Mouse (Mus musculus) embryonic facial prominence, embryonic 15.5 days (tissue): ENCODE data around the gene F830045P16Rik. TPM values are rescaled to one million over a fixed set of nuclear protein-coding genes. Genes with fewer than 3 reads are reported as not detected.

Source experiments
- ATAC-seq: fragments of 200-750 bp; cut with Nextera tagmentation; 2 replicates; pipeline ENCODE4 v1.8.0; 2017; ENCODE audit warnings: low read depth, moderate TSS enrichment; ENCODE audit not compliant: insufficient number of reproducible peaks, low FRiP score, low TSS enrichment
- H3K27ac ChIP-seq: fragments of 300-500 bp; sonication (generic); replicated peaks from 2 replicates; pipeline ENCODE4 v1.5.1; 2015; ENCODE audit warnings: mild to moderate bottlenecking, inconsistent platforms
- H3K27me3 ChIP-seq: fragments of 300-500 bp; sonication (generic); 2 replicates; pipeline ENCODE4 v1.6.1; 2015; ENCODE audit warnings: inconsistent platforms
- H3K36me3 ChIP-seq: fragments of 300-500 bp; sonication (generic); 2 replicates; pipeline ENCODE4 v1.6.1; 2015; ENCODE audit warnings: mild to moderate bottlenecking, inconsistent platforms
- H3K4me1 ChIP-seq: fragments of 300-500 bp; sonication (generic); 2 replicates; pipeline ENCODE4 v1.6.1; 2015; ENCODE audit warnings: inconsistent platforms
- H3K4me2 ChIP-seq: fragments of 300-500 bp; sonication (generic); replicated peaks from 2 replicates; pipeline ENCODE4 v1.6.1; 2015; ENCODE audit warnings: mild to moderate bottlenecking, inconsistent platforms
- H3K4me3 ChIP-seq: fragments of 300-500 bp; sonication (generic); replicated peaks from 2 replicates; pipeline ENCODE4 v1.5.1; 2015; ENCODE audit warnings: mild to moderate bottlenecking, inconsistent platforms
- H3K9ac ChIP-seq: fragments of 300-500 bp; sonication (generic); 2 replicates; pipeline ENCODE4 v1.6.1; 2015; ENCODE audit warnings: inconsistent platforms
- H3K9me3 ChIP-seq: fragments of 300-500 bp; sonication (generic); replicated peaks from 2 replicates; pipeline ENCODE4 v1.6.1; 2016; ENCODE audit warnings: inconsistent platforms
- WGBS: fragments of 180-500 bp; shearing (Covaris S2); methylation state at CpG from one replicate; pipeline ENCODE4 v1.1.7; 2015; 5-methylcytosine and 5-hydroxymethylcytosine counted together
- polyA plus RNA-seq: library from polyadenylated mRNA; unstranded; fragments of >200 nt; fragmentation: Nextera tagmentation; extraction: Ambion mirVana; gene quantifications from 2 replicates; pipeline ENCODE4 v1.2.1, GENCODE M21; 2015

Gene F830045P16Rik
- polyA plus RNA-seq, 1 experiment from 2014 or later: 0.19 TPM

DNA sequence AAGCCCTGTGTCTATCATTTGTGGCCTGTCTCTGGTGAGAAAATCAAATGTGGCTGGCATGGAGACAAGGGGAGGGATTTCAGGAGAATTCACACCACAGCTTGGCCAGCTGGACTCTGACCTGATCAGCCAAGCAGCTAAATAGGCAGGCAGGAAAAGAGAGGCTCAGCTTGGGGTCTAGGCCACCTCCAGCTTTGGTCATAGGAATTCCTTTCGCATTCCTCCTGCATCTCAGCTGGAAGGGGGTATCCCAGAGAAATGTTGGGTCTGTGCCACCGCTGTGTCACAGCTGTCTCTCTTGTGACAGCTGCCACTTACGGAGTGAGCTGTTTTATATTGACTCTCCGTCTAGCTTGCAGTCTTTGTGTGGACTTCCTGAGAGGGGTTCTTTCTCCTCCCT is 8.0 kb upstream of the F830045P16Rik start:
- Histone ChIP-seq H3K27ac (no peak overlapping the region), H3K4me3 (no peak overlapping the region), H3K4me2 (no peak overlapping the region), H3K9me3 (no peaks in the 10 kb centered on the region), H3K9ac (no peak overlapping the region), H3K4me1 (no peaks in the 10 kb centered on the region), H3K36me3 (no peaks in the 10 kb centered on the region), H3K27me3 (no peaks in the 10 kb centered on the region)
- ATAC-seq: peak; percentile 47; the same call in 1 of the 2 replicates
- 38% methylated on average over 4 of the region's 4 CpGs for WGBS

DNA sequence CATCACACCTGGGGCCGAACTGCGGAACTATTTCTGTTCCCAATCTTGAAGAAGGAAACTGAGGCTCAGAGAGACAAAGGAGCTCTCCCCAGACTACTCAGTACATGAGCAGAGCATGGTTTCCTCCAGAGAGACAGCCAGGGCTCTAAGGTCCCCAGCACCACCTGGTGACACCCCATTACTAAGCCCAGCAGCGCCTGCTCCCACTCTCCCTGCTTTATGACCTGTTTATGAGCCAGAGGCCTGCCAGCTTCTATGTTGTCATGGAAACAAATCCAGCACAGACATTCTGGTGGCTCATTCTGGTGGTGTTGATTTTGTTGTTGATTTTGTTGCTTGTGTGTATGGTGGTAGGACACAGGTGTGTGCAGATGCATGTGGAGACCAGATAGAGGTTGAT is 3.6 kb upstream of the F830045P16Rik start:
- H3K27ac ChIP-seq: no peak overlapping the region
- H3K9me3 ChIP-seq: no peaks in the 10 kb centered on the region
- no peak for ATAC-seq
- no peak overlapping the region for H3K4me2 ChIP-seq
- no peaks in the 10 kb centered on the region for H3K4me1 ChIP-seq
- H3K4me3 ChIP-seq: no peak overlapping the region
- WGBS: 79% methylated on average over 3 of the region's 3 CpGs
- no peak overlapping the region for H3K9ac ChIP-seq
- no peaks in the 10 kb centered on the region for H3K27me3 ChIP-seq
- no peaks in the 10 kb centered on the region for H3K36me3 ChIP-seq

DNA sequence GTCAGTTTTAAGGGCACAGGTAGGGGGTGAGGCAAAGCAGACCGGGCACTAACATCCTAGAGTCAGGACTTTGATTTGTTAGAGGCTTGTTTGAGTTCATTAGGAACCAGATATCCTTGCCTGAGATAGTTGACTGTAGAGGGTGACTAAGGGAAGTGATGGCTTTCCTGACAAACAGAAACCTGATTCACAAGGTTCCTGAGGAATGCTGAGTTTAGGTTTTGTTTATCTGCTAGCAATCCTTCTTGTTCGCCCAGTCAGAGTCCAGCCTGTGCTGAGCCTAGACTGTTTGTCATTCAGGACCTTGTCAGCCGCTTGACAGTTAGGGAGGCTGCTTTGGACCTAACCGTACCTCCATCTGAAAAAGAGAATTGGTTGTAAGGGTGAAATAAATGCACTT is 2.8 kb upstream of the F830045P16Rik start:
- no peaks in the 10 kb centered on the region for H3K27me3 ChIP-seq
- no peak overlapping the region for H3K4me2 ChIP-seq
- no peak for ATAC-seq
- no peak overlapping the region for H3K4me3 ChIP-seq
- WGBS: 57% methylated on average over 4 of the region's 4 CpGs
- no peak overlapping the region for H3K27ac ChIP-seq
- H3K36me3 ChIP-seq: no peaks in the 10 kb centered on the region
- no peaks in the 10 kb centered on the region for H3K9me3 ChIP-seq
- no peaks in the 10 kb centered on the region for H3K4me1 ChIP-seq
- no peak overlapping the region for H3K9ac ChIP-seq

DNA sequence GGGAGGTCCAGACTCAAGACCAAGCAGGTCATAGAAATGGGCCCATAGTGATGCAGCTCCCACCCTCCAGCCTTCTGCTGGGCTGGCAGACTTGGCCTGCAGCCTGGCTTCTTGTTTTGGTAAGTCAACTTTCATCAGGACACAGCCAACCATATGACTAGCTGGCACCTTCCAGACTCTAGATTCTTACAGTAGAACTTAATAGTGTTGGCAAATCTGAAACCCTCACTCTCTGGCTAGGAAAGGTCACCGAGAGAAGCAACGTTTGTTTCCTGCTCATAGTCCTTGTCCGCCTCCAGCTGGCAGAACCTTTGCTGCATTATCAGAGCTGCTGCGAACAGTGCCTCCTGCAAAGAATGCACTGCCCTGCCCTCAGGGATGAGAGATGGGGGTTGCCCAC is 1.5 kb upstream of the F830045P16Rik start:
- no peaks in the 10 kb centered on the region for H3K36me3 ChIP-seq
- H3K27me3 ChIP-seq: no peaks in the 10 kb centered on the region
- no peak overlapping the region for H3K9ac ChIP-seq
- H3K4me1 ChIP-seq: no peaks in the 10 kb centered on the region
- WGBS: 73% methylated on average over 4 of the region's 4 CpGs
- no peaks in the 10 kb centered on the region for H3K9me3 ChIP-seq
- H3K4me2 ChIP-seq: no peak overlapping the region
- H3K4me3 ChIP-seq: no peak overlapping the region
- no peak overlapping the region for H3K27ac ChIP-seq
- no peak for ATAC-seq

DNA sequence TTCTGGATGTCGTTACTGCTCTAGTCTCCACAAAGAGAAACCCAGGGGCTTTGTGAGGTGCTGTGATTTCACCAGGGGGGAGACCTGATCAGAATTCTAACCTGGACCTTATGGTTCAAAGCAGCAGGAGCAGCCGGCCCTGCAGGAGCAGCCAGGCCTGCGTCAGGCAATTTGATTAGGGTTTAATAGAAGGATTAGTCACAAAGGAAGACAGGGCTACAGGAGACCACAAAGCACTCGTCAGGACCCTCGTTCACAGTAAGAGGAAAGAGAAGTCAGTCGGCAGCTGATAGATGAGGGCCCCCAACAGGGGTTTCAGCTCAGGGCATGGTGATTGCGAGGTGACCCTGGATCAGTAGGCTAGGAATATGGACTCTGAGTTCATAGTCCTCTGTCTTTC is 958 bp upstream of the F830045P16Rik start:
- Histone ChIP-seq H3K4me3 (no peak overlapping the region), H3K27me3 (no peaks in the 10 kb centered on the region), H3K9me3 (no peaks in the 10 kb centered on the region), H3K4me2 (no peak overlapping the region), H3K9ac (no peak overlapping the region), H3K4me1 (no peaks in the 10 kb centered on the region), H3K27ac (no peak overlapping the region), H3K36me3 (no peaks in the 10 kb centered on the region)
- WGBS: 33% methylated on average over 7 of the region's 7 CpGs
- ATAC-seq: no peak

DNA sequence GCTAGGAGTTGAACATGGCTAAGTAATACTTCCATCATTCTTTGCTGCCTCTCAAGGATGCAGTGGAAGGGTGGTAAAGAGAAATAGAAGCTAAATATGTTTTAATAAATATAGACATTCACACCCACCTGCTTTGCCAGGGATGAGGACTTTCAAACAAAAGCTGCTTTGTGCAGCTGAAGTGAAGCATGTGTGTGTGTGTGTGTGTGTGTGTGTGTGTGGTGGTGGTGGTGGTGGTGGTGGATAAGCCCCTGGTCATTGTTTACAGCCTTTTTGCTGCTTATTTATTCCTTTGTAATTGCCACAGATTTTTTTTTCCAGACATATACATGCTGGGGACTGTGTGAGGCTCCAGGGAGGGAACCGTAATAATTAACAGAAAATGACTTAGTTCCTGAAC is 524 bp upstream of the F830045P16Rik start:
- H3K9me3 ChIP-seq: no peaks in the 10 kb centered on the region
- 46% methylated on average over 1 of the region's 1 CpGs for WGBS
- H3K4me1 ChIP-seq: no peaks in the 10 kb centered on the region
- no peaks in the 10 kb centered on the region for H3K36me3 ChIP-seq
- H3K27me3 ChIP-seq: no peaks in the 10 kb centered on the region
- H3K9ac ChIP-seq: no peak overlapping the region
- no peak overlapping the region for H3K4me3 ChIP-seq
- ATAC-seq: no peak
- no peak overlapping the region for H3K27ac ChIP-seq
- H3K4me2 ChIP-seq: no peak overlapping the region

DNA sequence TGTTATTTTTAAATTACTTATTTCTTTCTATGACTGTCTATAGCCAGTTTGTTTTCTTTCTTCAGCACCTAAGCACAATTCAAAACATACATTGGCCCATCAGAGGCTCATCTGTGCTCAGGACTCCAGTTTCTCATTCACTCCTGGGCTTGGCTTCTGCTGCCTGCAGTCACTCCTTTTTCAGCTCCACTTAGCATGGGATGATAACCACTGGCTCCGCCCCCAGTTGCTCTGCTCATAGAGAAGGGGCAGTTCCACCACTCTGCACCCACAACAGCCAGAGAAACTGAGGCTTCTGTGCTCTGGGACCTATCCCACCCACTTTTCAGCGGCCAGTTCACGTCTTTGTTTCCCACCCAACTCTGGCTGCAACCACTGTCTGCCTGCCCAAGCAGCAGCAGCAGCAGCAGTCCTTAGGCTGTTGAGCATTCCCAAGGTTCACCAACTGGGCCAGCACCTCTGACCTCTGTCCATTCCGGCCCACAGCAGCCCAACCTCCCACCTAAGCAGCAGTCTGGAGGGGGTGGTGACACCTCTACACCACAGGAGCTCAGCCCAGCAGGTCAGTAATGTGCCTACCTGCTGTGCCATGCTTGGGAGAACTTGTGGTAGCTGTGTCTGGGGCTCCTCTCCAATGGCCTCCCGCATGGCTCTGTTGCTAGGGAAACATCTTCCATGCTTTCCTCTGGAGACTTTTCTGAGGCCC is 1.4 kb downstream of the F830045P16Rik start:
- Histone ChIP-seq H3K36me3 (no peaks in the 10 kb centered on the region), H3K9me3 (no peaks in the 10 kb centered on the region), H3K4me2 (no peak overlapping the region), H3K27me3 (no peaks in the 10 kb centered on the region), H3K4me3 (no peak overlapping the region), H3K4me1 (no peaks in the 10 kb centered on the region), H3K27ac (no peak overlapping the region), H3K9ac (no peak overlapping the region)
- WGBS: 46% methylated on average over 5 of the region's 5 CpGs
- no peak for ATAC-seq

DNA sequence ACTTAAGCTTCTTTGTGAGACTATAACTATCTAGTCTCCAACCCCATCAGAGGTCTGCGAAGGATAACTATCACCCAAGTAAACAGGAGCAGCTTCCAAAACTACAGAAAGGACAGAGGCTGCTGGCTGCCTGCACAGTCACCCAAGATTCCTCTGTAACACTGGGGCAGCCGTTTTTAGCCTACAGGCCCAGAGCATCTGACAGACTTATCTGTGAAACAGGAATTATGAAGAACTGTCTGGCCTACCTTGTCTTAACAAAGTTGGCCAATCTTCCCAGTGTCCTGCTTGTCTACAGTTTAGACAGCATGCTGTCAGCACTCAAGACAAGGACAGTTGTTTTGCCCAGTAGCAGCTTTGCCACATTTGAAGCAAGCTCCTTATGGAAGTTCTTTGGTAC is 4.5 kb downstream of the F830045P16Rik start:
- Histone ChIP-seq H3K4me2 (no peak overlapping the region), H3K36me3 (no peaks in the 10 kb centered on the region), H3K9me3 (no peaks in the 10 kb centered on the region), H3K4me3 (no peak overlapping the region), H3K4me1 (no peaks in the 10 kb centered on the region), H3K27ac (no peak overlapping the region), H3K9ac (no peak overlapping the region), H3K27me3 (no peaks in the 10 kb centered on the region)
- 64% methylated on average over 2 of the region's 2 CpGs for WGBS
- no peak for ATAC-seq

DNA sequence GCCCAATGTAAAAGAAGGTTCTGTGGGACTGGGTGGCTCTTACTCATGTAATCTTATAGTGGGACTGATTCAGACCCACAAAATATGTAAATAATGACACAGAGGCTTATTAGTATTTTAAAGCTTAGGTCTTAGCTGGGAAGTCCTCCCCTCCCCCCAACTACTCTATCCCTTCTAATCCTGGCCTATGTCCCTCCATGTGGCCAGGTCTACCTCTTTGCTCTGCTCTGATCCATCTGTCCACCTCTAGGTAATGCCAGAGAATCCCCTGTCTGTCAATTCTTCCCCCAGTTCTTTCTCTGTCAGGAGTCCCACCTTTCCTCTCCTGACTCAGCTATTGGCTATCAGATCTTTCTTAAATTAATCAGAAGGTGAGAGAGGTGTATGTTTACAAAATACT is 5.3 kb downstream of the F830045P16Rik start:
- Histone ChIP-seq H3K27ac (no peak overlapping the region), H3K4me1 (no peaks in the 10 kb centered on the region), H3K9ac (no peak overlapping the region), H3K4me3 (no peak overlapping the region), H3K36me3 (no peaks in the 10 kb centered on the region), H3K27me3 (no peaks in the 10 kb centered on the region), H3K9me3 (no peaks in the 10 kb centered on the region), H3K4me2 (no peak overlapping the region)
- no peak for ATAC-seq

DNA sequence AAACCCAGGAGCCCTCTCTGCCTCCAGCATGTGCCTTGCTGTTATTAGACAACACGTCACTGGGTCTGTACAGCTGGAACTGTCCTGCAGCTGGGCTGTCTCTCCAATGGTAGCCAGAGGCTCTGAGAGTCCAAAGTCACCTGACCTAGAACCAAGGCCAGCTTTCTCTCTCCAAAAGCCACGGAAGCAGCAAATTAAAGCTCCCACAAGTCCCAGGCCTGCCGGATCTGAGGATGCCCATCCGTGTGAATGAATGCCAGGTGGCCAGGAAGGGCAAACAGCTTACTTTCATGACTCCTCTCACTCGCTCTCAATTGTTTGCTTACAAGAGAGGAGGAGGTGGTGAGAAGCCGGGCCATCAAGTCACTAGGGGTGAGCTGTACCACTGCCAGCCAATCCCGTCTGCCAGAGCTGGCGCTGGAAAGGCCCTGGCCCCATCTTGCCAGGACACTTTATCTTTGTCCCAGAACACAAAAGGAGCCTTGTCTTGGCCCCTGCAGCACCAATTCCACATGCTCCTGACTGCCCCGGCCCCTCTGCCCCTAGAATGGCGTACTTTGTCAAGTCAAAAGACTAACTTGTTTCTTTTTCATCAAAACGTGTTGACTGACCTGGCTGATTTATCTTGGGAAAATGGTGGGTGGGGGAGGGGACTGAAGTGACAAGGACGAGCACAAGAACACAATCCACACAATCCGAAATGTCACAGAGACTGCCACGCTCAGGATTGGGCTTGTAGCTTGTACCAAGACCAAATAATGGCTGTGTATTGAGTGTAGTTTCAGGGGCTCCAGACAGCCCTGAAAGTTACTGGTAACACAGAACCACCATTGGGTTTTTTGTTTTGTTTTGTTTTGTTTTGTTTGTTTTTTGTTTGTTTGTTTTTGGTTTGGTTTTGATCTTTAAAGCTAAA is 6.8 kb downstream of the F830045P16Rik start:
- no peak overlapping the region for H3K9ac ChIP-seq
- no peaks in the 10 kb centered on the region for H3K36me3 ChIP-seq
- H3K4me3 ChIP-seq: no peak overlapping the region
- 37% methylated on average over 14 of the region's 14 CpGs for WGBS
- no peaks in the 10 kb centered on the region for H3K27me3 ChIP-seq
- H3K4me1 ChIP-seq: no peaks in the 10 kb centered on the region
- no peak overlapping the region for H3K4me2 ChIP-seq
- no peak for ATAC-seq
- no peak overlapping the region for H3K27ac ChIP-seq
- no peaks in the 10 kb centered on the region for H3K9me3 ChIP-seq

DNA sequence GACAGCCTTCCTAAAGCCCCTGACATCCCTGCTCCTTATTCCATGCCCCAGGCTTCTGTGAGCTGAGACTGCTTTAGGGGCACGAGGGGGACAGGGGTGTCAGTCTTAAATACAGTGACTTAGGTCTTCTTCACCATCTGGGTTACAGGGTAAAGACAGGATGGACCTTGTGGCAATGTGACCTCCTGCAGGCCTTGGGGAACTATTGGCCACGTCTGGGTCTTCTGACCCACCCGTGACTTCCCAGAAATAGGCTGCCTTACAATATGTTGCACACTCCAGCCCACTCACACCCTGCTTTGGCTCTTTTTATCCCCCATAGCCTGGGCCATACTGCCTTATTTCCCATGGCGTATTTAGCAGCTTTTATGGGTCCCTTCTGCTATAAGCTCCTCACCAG is 8.5 kb downstream of the F830045P16Rik start:
- H3K4me3 ChIP-seq: no peak overlapping the region
- no peaks in the 10 kb centered on the region for H3K9me3 ChIP-seq
- no peak overlapping the region for H3K27ac ChIP-seq
- no peak overlapping the region for H3K9ac ChIP-seq
- no peak overlapping the region for H3K4me2 ChIP-seq
- no peaks in the 10 kb centered on the region for H3K27me3 ChIP-seq
- ATAC-seq: no peak
- no peaks in the 10 kb centered on the region for H3K36me3 ChIP-seq
- WGBS: 76% methylated on average over 4 of the region's 4 CpGs
- H3K4me1 ChIP-seq: no peaks in the 10 kb centered on the region
